Mouse (Mus musculus) urinary bladder, postnatal 14 days (tissue): ENCODE measurements at regions not wholly inside any gene's neighbourhood (a gene's known extent, or its start where the extent isn't known, plus 50 kb on each side); places are given as distances from the start of the nearest gene placed in this dataset.

ENCODE experiments used
- DNase-seq: peaks from one replicate; pipeline ENCODE4 v3.0.0; 2021; ENCODE audit warnings: low spot score

GRCm38 (mm10) chr5:75828332-75828731 lies 149.9 kb downstream of the Kdr start:
- DNase-seq: no peak

GRCm38 (mm10) chr5:75826283-75827098 lies 151.8 kb downstream of the Kdr start:
- DNase-seq: no peak

GRCm38 (mm10) chr5:75825576-75825975 lies 152.7 kb downstream of the Kdr start:
- no peak for DNase-seq

- no peak for DNase-seq
Measured at GRCm38 (mm10) chr5:75824660-75825059, 153.6 kb downstream of the Kdr start.

- no peak for DNase-seq
Measured at GRCm38 (mm10) chr5:75823646-75824045, 154.6 kb downstream of the Kdr start.

- no peak for DNase-seq
Measured at GRCm38 (mm10) chr5:75817396-75817795, 160.9 kb downstream of the Kdr start.

GRCm38 (mm10) chr5:75814393-75814984 lies 163.8 kb downstream of the Kdr start:
- DNase-seq: no peak

GRCm38 (mm10) chr5:75812686-75813085 lies 165.6 kb downstream of the Kdr start:
- DNase-seq: no peak

GRCm38 (mm10) chr5:75808551-75809332 lies 169.5 kb downstream of the Kdr start:
- no peak for DNase-seq

GRCm38 (mm10) chr5:75805011-75805410 lies 173.2 kb downstream of the Kdr start:
- no peak for DNase-seq

GRCm38 (mm10) chr5:75804340-75804739 lies 173.9 kb downstream of the Kdr start:
- no peak for DNase-seq

- DNase-seq: no peak
Measured at GRCm38 (mm10) chr5:75803012-75803411, 175.2 kb downstream of the Kdr start.

GRCm38 (mm10) chr5:75800040-75800989 lies 177.9 kb downstream of the Kdr start:
- no peak for DNase-seq

- DNase-seq: no peak
Measured at GRCm38 (mm10) chr5:75799627-75800026, 178.6 kb downstream of the Kdr start.

- DNase-seq: no peak
Measured at GRCm38 (mm10) chr5:75793184-75793583, 185.1 kb downstream of the Kdr start.

- no peak for DNase-seq
Measured at GRCm38 (mm10) chr5:75791738-75792137, 186.5 kb downstream of the Kdr start.

- DNase-seq: no peak
Measured at GRCm38 (mm10) chr5:75788087-75788486, 190.2 kb downstream of the Kdr start.

GRCm38 (mm10) chr5:75786196-75786595 lies 192.1 kb downstream of the Kdr start:
- no peak for DNase-seq

- no peak for DNase-seq
Measured at GRCm38 (mm10) chr5:75784998-75785593, 193.2 kb downstream of the Kdr start.

- DNase-seq: no peak
Measured at GRCm38 (mm10) chr5:75770592-75770991, 195.9 kb downstream of the Kit start.

GRCm38 (mm10) chr5:75767213-75767612 lies 192.5 kb downstream of the Kit start:
- no peak for DNase-seq
